Mouse (Mus musculus) splenic B cell, adult 2 months (primary cell): ENCODE results near the gene H2-T24.
"Not testable (repeated sequence)": the region's sequence is repeated elsewhere in the genome, so short reads cannot be mapped to it uniquely, and the experiment has no call there.

Source experiments
- DNase-seq: peaks from one replicate; pipeline ENCODE4 v3.0.0-alpha.2; 2011; ENCODE audit warnings: low read depth, low spot score
- H3K27me3 ChIP-seq: 2 replicates; pipeline ENCODE4 v1.6.1; 2012; ENCODE audit warnings: mild to moderate bottlenecking, low read length, moderate library complexity, mixed read lengths; ENCODE audit not compliant: control insufficient read depth, poor library complexity, insufficient read depth, severe bottlenecking
- H3K36me3 ChIP-seq: 2 replicates; pipeline ENCODE4 v1.6.1; 2012; ENCODE audit warnings: mild to moderate bottlenecking, low read length, moderate library complexity, mixed read lengths; ENCODE audit not compliant: control insufficient read depth, poor library complexity, insufficient read depth, severe bottlenecking

H2-T24 gene

DNA sequence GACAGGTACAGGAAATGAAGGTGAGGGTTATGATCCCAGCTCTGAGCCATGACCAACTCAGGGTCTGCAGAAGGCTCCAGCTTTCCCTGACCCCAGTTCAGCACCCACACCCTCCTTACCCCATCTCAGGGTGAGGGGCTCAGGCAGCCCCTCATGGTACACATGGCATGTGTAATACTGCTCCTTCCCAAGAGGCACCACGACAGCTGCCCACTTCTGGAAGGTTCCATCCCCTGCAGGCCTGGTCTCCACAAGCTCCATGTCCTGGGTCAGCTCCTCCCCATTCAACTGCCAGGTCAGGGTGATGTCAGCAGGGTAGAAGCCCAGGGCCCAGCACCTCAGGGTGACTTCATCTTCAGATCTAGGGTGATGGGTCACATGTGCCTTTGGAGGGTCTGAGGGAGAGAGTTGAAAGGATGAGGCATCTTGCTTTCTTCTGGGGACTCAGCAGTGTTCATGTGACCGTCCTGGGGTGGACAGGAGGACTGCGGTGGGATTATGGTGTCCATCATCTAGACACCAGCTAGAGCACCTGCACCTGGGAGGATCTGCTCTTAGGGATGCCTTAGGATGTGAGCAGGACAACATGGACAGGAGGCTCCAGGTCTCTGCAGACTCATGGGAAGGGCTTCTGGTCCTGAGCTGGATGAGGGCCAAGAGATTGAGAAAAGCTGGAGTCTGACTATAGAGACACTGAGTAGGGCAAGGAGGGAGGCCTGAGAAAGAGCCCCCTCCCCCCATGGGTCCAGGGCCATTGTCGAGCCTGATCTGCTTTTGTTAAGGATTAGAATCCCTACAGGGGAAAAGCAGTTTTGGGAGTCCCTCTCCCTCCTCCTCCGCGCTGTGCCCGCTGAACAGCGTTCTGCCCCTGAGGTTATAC is 10.6 kb upstream of the H2-T24 start:
- H3K36me3 ChIP-seq, H3K27me3 ChIP-seq, DNase-seq: not testable (repeated sequence)

DNA sequence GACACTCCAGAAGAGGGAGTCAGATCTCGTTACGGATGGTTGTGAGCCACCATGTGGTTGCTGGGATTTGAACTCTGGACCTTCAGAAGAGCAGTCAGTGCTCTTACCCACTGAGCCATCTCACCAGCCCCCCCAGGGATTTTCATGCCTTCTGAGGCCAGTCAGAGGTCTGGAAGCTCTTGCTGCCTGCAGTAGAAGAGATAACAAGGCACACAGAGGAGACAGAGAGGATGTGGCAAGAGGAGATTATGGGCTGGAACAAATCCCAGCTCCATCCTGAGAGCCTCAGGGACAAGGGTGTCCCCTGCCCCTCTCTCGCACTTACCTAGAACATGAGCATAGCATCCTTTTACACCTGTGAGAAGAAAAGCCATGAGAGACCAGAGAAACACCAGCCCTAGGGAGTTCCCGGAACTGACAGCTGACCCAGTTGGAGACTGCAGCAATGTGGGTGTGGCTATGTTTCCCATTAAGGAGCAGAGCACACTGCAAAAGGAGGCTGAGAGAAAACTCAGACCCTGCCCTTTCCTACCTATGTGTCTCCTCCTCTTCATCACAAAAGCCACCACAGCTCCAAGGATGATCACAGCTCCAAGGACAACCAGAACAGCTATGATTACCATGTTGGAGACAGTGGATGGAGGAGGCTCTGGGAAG is 9.8 kb upstream of the H2-T24 start:
- DNase-seq, H3K36me3 ChIP-seq, H3K27me3 ChIP-seq: not testable (repeated sequence)

DNA sequence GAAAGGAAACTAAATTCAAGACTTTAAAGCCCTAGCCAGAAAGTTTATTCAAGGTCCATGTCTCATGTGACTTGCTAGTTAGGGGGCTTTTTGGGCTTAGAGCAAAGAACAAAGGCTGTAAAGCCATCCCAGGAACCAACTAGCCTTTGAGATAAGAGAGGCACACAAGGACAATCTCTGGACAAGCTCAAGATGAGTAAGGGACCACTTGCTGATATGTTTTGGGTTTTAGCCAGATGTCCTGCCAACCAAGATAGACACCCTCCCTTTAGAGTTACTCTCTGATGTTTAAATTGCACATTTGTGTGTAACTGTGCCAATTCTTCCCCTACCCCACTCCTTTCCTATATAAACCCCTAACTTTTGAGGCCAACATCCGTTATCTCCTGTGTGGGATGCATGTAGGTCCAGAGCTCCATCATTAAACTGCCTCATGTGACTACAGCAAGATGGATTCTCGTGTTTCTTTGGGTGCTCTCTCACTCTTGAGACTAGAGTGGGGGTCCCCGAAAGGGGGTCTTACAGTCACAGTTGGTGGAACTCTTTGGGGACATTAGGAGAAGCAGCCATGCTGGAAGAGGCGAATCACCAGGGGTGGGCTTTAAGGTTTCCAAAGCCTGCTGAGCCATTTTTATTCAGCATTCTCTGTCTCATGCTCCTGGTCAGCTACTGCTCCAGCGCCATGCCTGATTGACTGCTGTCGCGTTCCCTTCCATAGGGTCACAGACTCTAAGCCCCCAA is 8.7 kb upstream of the H2-T24 start:
- DNase-seq = no peak
- no peaks in the 10 kb centered on the region for H3K27me3 ChIP-seq
- peaks cover 7% of the 10 kb centered on the region for H3K36me3 ChIP-seq

DNA sequence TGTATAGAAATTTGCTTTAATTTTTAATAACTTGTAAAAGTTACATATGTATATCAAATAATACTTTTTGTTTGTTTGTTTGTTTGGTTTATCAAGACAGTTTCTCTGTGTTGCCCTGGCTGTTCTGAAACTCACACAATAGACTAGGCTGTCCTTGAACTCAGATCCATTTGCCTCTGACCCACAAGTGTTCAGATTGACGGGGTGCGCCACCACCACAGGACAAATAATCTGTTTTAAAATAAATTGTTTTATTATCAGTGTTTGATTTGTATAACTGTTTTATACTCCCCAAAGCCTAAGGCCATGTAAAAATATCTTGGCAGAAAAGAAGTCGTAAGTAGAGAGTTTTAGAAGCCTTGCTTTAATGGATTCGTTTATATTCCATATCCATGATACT is 7.3 kb upstream of the H2-T24 start:
- H3K36me3 ChIP-seq = peaks cover 7% of the 10 kb centered on the region
- no peaks in the 10 kb centered on the region for H3K27me3 ChIP-seq
- no peak for DNase-seq

DNA sequence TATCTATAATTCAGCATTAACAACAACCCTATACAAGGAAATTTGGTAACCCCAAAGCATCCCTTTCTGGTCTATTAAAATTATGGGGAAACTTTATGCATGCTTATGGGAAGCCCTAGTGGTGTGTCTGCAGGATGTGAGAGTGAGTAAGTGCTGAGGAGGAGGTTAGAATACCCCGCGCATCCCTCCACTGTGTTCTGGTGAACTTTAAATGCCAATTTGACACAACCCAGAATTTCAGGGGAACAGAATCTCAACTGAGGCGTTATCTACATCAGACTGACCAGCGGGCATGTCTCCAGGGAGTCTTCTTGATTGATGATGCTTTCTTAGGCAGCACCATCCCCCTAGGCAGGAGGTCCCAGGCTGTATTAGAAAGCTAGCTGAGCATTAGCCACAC is 5.5 kb upstream of the H2-T24 start:
- Histone ChIP-seq H3K27me3 (no peaks in the 10 kb centered on the region), H3K36me3 (peaks cover 7% of the 10 kb centered on the region)
- DNase-seq = no peak

DNA sequence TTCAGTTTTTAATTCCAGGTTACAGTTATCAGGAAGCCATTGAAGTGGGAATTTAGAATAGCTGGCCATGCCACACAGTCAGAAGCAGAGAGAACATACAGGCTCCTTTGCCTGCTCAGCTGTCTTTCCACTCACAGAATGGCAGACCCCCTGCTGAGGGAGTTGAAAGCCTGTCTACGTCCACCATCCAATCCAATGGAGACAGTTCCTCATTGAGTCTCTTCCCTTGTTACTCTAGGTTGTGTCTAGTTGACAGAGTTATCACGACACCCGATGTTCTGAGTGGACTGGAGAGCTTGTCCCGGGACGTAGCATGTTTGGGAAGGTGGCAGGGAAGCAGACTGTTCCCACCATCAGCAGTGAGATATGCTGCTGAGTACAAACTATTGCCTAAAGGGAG is 4.8 kb upstream of the H2-T24 start:
- H3K36me3 ChIP-seq = peaks cover 3% of the 10 kb centered on the region
- no peaks in the 10 kb centered on the region for H3K27me3 ChIP-seq
- DNase-seq = no peak

DNA sequence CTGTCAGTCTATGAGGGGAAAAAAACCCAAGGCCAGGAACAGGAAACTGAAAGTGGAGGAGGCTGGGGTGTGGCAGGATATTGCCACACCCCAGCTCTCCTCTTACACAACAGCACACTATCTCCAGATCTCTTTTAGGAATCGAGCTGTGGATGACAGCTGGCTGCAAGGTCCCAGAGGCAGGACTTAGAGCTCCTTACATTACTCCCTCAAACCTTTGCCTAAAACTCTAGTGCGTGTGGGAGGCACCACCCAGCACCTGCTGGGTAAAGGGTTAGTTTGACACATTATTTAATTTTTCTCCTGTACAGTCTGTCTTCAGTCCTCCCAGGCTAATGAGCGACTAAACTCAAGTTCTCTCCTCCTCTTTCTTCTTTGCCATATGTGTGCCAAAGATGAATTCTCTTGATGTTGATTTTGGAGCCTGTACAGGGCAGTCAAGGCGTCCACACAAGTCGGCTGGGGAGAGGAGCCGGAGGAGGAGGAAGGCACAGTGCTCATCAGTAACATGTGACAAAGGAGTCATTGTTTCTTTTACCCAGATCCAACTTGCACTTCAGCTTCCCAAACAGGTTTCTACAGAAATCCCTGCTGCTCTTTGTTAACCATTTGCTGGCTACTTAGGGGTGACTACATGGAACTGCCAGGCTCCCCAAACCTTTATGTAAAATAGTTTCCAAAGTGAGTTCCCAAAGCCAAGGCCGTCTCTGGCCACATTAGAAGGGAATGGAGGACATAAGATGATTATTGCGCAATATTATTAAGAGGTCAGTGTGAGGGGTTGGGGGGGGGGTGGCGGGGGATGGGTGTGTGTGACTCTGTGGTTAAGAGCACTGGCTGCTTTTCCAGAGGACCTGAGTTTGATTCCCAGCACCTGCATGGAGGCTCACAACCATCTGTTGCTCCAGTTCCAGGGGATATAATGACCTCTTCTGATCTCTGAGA is 3.6 kb upstream of the H2-T24 start:
- H3K27me3 ChIP-seq = no peaks in the 10 kb centered on the region
- peak; percentile 39 for DNase-seq
- H3K36me3 ChIP-seq = no peaks in the 10 kb centered on the region

DNA sequence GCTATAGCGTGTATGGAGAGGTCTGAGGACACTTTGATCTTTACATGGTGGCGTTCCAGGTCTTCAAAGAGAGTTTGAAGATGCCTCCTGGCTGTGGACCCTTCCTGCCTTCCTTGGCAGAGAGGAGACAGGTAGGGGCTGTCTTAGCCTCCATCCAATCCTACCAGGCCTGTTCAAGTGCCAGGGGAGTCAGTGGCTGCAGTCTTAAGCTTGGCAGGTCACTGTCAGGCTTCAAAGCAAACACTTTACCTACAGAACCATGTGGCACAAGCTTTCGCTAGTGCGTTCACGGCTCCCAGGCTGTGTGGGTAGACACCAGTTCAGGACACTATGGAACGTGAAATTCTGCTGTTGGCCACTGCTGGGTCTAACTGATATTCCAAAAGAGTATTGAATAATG is 2.6 kb upstream of the H2-T24 start:
- Histone ChIP-seq H3K27me3 (no peaks in the 10 kb centered on the region), H3K36me3 (no peaks in the 10 kb centered on the region)
- DNase-seq = no peak

DNA sequence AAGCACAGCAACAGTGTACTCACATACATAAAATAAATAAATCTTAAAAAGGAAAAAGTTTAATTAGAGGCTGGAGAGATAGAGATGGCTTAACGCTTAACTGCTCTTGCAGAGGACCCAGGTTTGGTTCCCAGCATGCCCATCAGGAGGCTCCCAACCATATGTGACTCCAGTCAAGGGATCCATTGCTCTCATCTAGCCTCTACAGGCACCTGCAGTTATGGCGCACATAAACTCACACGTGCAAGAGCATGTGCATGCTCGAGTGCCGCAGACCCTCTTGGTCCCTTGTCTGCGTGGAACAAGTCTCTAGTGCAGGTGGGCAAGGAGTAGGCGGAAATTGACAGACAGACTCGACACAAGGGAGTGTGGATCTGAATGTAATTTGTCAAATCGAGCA is 1.7 kb upstream of the H2-T24 start:
- Histone ChIP-seq H3K36me3 (no peaks in the 10 kb centered on the region; the same call in 1 of the 2 replicates), H3K27me3 (no peaks in the 10 kb centered on the region)
- no peak for DNase-seq

DNA sequence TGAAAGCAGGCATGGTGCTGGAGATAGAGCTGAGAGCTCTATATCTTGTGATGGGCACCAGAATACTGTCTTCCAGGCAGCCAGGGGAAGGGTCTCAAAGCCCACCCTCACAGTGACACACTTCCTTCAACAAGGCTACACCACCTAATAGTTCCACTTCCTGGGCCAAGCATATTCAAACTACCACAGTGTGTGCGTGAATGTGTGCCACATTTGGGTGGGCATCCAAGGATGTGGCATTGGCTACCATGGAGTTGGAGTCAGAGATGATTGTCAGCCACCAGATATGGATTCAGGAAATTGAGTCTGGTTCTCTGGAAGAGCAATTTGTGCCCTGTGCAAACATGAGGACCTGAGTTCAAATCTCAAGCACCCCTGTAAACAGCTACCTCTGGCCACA is 949 bp upstream of the H2-T24 start:
- DNase-seq = no peak
- Histone ChIP-seq H3K36me3 (peaks cover 6% of the 10 kb centered on the region; the same call in 1 of the 2 replicates), H3K27me3 (no peaks in the 10 kb centered on the region)

DNA sequence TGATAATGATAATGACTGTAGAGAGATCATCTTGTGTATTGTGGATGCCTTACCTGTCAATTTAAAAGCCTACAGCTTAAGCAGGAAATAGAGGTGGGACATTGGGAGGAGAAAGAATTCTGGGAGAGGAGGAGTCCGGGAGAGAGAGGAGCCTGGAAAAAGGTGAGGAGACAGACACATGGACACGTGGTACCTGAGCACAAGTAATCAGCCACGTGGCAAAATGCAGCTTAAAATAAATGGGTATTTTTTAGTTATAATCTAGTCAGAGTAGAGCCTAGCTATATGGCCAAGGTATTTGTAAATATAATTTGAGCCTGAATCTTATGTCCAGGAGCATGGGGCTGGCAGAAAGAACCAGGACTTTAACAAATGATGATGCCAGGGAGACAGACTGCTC is 841 bp downstream of the H2-T24 start:
- DNase-seq = no peak
- H3K27me3 ChIP-seq = no peaks in the 10 kb centered on the region
- H3K36me3 ChIP-seq = peaks cover 16% of the 10 kb centered on the region

DNA sequence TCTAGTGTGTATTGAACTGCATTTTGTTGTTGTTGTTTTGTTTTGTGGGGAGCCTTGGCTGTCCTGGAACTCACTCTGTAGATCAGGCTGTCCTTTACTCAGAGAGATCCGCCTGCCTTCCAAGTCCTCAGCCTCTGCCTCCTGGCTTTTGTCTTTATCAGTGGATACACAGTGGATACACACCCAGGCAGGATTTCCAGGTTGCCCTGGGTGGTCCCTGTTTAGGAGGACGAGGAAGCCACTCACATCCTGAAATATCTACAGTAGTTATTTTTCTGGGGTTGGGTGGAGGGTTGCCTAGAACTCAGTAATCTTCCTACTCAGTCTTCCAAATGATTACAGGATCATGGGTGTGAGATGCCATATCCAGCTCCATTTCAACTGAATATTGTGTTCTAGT is 1.4 kb downstream of the H2-T24 start:
- DNase-seq = no peak
- H3K27me3 ChIP-seq = no peaks in the 10 kb centered on the region
- H3K36me3 ChIP-seq = peaks cover 21% of the 10 kb centered on the region

DNA sequence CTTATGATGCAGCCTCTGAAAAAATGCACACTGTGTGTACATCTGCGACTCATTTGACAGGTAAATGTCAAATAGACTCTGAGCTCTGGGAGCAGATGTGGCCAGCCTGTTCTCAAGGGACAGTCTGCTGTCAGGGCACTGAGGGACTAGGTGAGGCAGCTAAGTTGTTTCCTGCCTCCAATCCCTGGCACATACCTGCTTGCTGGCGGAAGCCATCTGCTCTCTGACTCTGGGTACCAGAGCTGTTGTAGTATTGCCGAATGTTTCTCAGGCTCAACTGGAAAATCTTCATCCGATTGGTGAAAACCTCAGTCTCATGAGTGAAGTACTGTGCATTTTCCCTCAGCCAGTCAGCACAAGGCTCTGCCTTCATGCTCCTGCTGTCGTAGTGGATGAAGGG is 3.3 kb downstream of the H2-T24 start:
- no peak for DNase-seq
- H3K27me3 ChIP-seq = no peaks in the 10 kb centered on the region
- H3K36me3 ChIP-seq = peaks cover 21% of the 10 kb centered on the region

DNA sequence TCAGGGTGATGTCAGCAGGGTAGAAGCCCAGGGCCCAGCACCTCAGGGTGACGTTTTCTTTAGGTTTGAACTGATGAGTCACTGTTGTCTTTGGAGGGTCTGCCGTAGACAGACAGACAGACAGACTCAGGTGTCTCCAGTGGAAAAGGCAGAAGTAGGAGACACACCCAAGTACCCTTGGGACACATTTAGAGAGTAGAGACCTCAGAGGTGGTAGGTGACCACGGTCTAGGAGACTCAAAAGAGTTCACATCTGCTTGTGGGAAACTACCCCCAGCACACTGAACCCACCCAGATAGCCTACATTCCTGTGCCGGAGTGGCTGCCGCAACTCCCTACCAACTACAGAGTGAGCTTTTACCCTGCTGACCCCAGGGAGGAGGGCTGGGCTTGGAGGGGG is 5.4 kb downstream of the H2-T24 start:
- Histone ChIP-seq H3K36me3 (peaks cover 21% of the 10 kb centered on the region), H3K27me3 (no peaks in the 10 kb centered on the region)
- DNase-seq = no peak
